Mouse (Mus musculus) monocyte, adult 5-6 weeks (primary cell): ENCODE measurements around the gene Ascl2. TPM values are rescaled to one million over a fixed set of nuclear protein-coding genes. Genes with fewer than 3 reads are reported as not detected.

Experiments
- ATAC-seq: fragments of 153-309, 156-312 bp; replicated peaks from 2 replicates; pipeline ENCODE4 v1.8.0; 2017; ENCODE audit warnings: mild to moderate bottlenecking; ENCODE audit not compliant: low TSS enrichment, insufficient number of reproducible peaks, severe bottlenecking, poor library complexity, low FRiP score
- total RNA-seq: library from RNA; stranded (forward); fragments of 200-1000, 200-491, 200-594 nt; gene quantifications from 3 replicates; pipeline ENCODE4 v1.2.3, GENCODE M21; 2017

Ascl2 gene
- total RNA-seq, 1 experiment from 2014 or later: not detected

GRCm38 (mm10) chr7:142932469-142932868 lies 36.6 kb downstream of the Ascl2 start:
- no peak for ATAC-seq

GRCm38 (mm10) chr7:142931028-142931427 lies 38.0 kb downstream of the Ascl2 start, which contains the start of gene Th:
Gene Th, minus strand, starts transcription at chr7:142931128.
- ATAC-seq: no peak

- no peak for ATAC-seq
Measured at GRCm38 (mm10) chr7:142929516-142929915, 39.5 kb downstream of the Ascl2 start.

GRCm38 (mm10) chr7:142927293-142927692 lies 41.8 kb downstream of the Ascl2 start:
- ATAC-seq: no peak

- ATAC-seq: peak; percentile 85
Measured at GRCm38 (mm10) chr7:142918641-142919628, 50.1 kb downstream of the Ascl2 start.

- ATAC-seq: no peak
Measured at GRCm38 (mm10) chr7:142917659-142918058, 51.4 kb downstream of the Ascl2 start.

Other genes starting within 250 kb of the Ascl2 start
- gene Ins2, start 225.9 kb downstream of the Ascl2 start, total RNA-seq: not detected in 3 replicates
- gene Th, start 38.1 kb downstream of the Ascl2 start, total RNA-seq: not detected in 3 replicates
- gene Tspan32, start 35.8 kb upstream of the Ascl2 start, total RNA-seq: 47.6 to 98.9 TPM (median 75.2 TPM) in 3 replicates
- 75.1 to 86.6 TPM (median 75.4 TPM) in 3 replicates for gene Cd81, start 83.5 kb upstream of the Ascl2 start, total RNA-seq
- gene Tssc4, start 100.0 kb upstream of the Ascl2 start, total RNA-seq: 5.2 to 10.4 TPM (median 8.2 TPM) in 3 replicates
- gene Trpm5, start 125.4 kb upstream of the Ascl2 start, total RNA-seq: 0.11 TPM in 1 of 3 replicates, not detected in the others
- gene Kcnq1, start 137.1 kb upstream of the Ascl2 start, total RNA-seq: not detected in 3 replicates